Mouse (Mus musculus): ENCODE measurements around the gene Gcnt1. TPM values are rescaled to one million over a fixed set of nuclear protein-coding genes. Genes with fewer than 3 reads are reported as not detected.

Gene Gcnt1
- polyA plus RNA-seq, 1 experiment = 1.9 TPM

DNA sequence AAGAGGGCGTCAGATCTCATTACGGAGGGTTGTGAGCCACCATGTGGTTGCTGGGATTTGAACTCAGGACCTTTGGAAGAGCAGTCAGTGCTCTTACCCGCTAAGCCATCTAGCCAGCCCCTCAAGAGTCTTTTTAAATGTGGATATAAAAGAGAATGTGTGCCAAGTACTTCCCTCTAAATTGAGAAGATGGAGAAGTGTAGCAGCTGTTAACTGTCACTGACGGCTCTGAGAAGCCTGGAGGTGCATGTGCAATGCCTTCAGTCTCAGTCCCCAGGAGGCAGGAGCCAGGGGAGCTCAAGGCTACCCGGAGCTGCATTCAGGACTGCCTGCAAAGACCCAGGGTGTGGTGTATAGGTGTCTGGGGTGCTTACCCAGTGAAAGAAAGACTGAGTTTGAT, 25.3 kb upstream of the Gcnt1 start:
- H3K4me3 ChIP-seq (ENCODE audit: insufficient read depth, low read length) = no peak overlapping the region
- H3K27ac ChIP-seq (ENCODE audit: insufficient read depth, low read length) = no peak overlapping the region
- H3K4me1 ChIP-seq (ENCODE audit: control insufficient read depth, insufficient read depth, low read length) = peaks cover 2% of the 10 kb centered on the region; the same call in 1 of the 2 replicates
- TF ChIP-seq POLR2A (IDR thresholded peaks at IDR 0.05; ENCODE audit: extremely low read depth, insufficient read depth, low read length) (no peak), CTCF (IDR thresholded peaks at IDR 0.05; ENCODE audit: extremely low read depth, insufficient read depth, low read length) (no peak)

GRCm38 (mm10) chr19:17396802-17397201, 24.2 kb upstream of the Gcnt1 start:
- H3K4me3 ChIP-seq (ENCODE audit: insufficient read depth, low read length) = no peak overlapping the region
- peaks cover 2% of the 10 kb centered on the region; the same call in 1 of the 2 replicates for H3K4me1 ChIP-seq (ENCODE audit: control insufficient read depth, insufficient read depth, low read length)
- H3K27ac ChIP-seq (ENCODE audit: insufficient read depth, low read length) = no peak overlapping the region
- TF ChIP-seq CTCF (IDR thresholded peaks at IDR 0.05; ENCODE audit: extremely low read depth, insufficient read depth, low read length) (no peak), POLR2A (IDR thresholded peaks at IDR 0.05; ENCODE audit: extremely low read depth, insufficient read depth, low read length) (no peak)

- Histone ChIP-seq H3K4me3 (ENCODE audit: insufficient read depth, low read length) (peak within 1 kb of the TSS; percentile 88), H3K27ac (ENCODE audit: insufficient read depth, low read length) (peak within 1 kb of the TSS; percentile 61; the same call in 1 of the 2 replicates), H3K4me1 (ENCODE audit: control insufficient read depth, insufficient read depth, low read length) (peaks cover 2% of the 10 kb centered on the region; the same call in 1 of the 2 replicates)
- no peak for TF ChIP-seq CTCF (IDR thresholded peaks at IDR 0.05; ENCODE audit: extremely low read depth, insufficient read depth, low read length)
- TF ChIP-seq POLR2A (IDR thresholded peaks at IDR 0.05; ENCODE audit: extremely low read depth, insufficient read depth, low read length) = peak; percentile 75
These were observed 21.4 kb upstream of the Gcnt1 start, which contains the start of gene Rfk for GRCm38 (mm10) chr19:17393841-17394591. Gene Rfk (plus strand): TSS chr19:17394043.

GRCm38 (mm10) chr19:17392866-17393265, 20.2 kb upstream of the Gcnt1 start:
- Histone ChIP-seq H3K27ac (ENCODE audit: insufficient read depth, low read length) (no peak overlapping the region), H3K4me3 (ENCODE audit: insufficient read depth, low read length) (no peak overlapping the region), H3K4me1 (ENCODE audit: control insufficient read depth, insufficient read depth, low read length) (peaks cover 2% of the 10 kb centered on the region; the same call in 1 of the 2 replicates)
- TF ChIP-seq CTCF (IDR thresholded peaks at IDR 0.05; ENCODE audit: extremely low read depth, insufficient read depth, low read length) (no peak), POLR2A (IDR thresholded peaks at IDR 0.05; ENCODE audit: extremely low read depth, insufficient read depth, low read length) (no peak)

DNA sequence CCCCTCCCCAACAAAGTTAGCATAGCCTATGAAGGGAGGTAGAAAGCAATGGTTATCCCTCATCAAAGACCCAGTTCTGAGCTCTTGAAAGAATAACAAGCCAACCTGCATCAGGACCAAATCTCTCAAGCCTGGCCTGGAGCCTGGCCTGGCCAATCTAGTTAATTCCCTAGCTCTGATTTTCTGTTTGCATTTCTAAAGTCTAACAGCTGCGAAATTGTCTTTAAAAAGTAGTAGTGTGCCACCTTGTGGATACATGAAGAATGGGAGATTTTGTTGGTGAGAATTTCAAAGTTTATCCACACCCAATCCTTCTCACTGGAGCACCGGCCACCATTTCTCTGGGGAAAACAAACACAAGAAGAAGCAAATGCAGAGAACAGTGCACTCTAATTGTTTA, 15.8 kb upstream of the Gcnt1 start:
- peak; percentile 29; the same call in 1 of the 2 replicates for TF ChIP-seq CTCF (IDR thresholded peaks at IDR 0.05; ENCODE audit: extremely low read depth, insufficient read depth, low read length)
- no peak for TF ChIP-seq POLR2A (IDR thresholded peaks at IDR 0.05; ENCODE audit: extremely low read depth, insufficient read depth, low read length)
- Histone ChIP-seq H3K4me3 (ENCODE audit: insufficient read depth, low read length) (no peak overlapping the region), H3K4me1 (ENCODE audit: control insufficient read depth, insufficient read depth, low read length) (no peaks in the 10 kb centered on the region), H3K27ac (ENCODE audit: insufficient read depth, low read length) (no peak overlapping the region)

GRCm38 (mm10) chr19:17386424-17386823, 13.8 kb upstream of the Gcnt1 start:
- no peak for TF ChIP-seq POLR2A (IDR thresholded peaks at IDR 0.05; ENCODE audit: extremely low read depth, insufficient read depth, low read length)
- no peak for TF ChIP-seq CTCF (IDR thresholded peaks at IDR 0.05; ENCODE audit: extremely low read depth, insufficient read depth, low read length)
- no peak overlapping the region for H3K27ac ChIP-seq (ENCODE audit: insufficient read depth, low read length)
- peaks cover 2% of the 10 kb centered on the region; the same call in 1 of the 2 replicates for H3K4me1 ChIP-seq (ENCODE audit: control insufficient read depth, insufficient read depth, low read length)
- H3K4me3 ChIP-seq (ENCODE audit: insufficient read depth, low read length) = no peak overlapping the region

DNA sequence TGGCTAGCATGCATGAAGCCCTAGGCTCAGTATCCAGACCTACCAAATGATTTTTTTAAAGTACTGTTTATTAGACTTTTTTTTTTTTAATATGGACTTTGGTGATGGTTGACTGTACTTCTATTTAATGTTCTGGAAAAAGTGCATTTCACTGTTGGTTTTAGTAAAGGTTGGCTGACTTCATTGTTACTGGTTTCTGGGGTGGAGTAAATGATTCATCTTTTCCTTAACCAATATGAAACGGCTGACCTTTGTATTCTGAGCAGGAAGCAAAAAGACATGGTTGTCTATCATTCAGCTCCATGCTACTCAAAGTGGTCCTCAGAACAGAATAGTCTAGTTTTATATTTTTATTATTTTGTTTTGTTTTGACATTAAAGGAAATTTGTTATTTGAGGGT, 12.8 kb upstream of the Gcnt1 start:
- H3K27ac ChIP-seq (ENCODE audit: insufficient read depth, low read length) = no peak overlapping the region
- H3K4me1 ChIP-seq (ENCODE audit: control insufficient read depth, insufficient read depth, low read length) = peaks cover 2% of the 10 kb centered on the region; the same call in 1 of the 2 replicates
- no peak for TF ChIP-seq CTCF (IDR thresholded peaks at IDR 0.05; ENCODE audit: extremely low read depth, insufficient read depth, low read length)
- no peak for TF ChIP-seq POLR2A (IDR thresholded peaks at IDR 0.05; ENCODE audit: extremely low read depth, insufficient read depth, low read length)
- no peak overlapping the region for H3K4me3 ChIP-seq (ENCODE audit: insufficient read depth, low read length)

- Histone ChIP-seq H3K4me1 (ENCODE audit: control insufficient read depth, insufficient read depth, low read length) (peaks cover 2% of the 10 kb centered on the region; the same call in 1 of the 2 replicates), H3K27ac (ENCODE audit: insufficient read depth, low read length) (no peak overlapping the region), H3K4me3 (ENCODE audit: insufficient read depth, low read length) (no peak overlapping the region)
- TF ChIP-seq CTCF (IDR thresholded peaks at IDR 0.05; ENCODE audit: extremely low read depth, insufficient read depth, low read length) = no peak
- no peak for TF ChIP-seq POLR2A (IDR thresholded peaks at IDR 0.05; ENCODE audit: extremely low read depth, insufficient read depth, low read length)
These were observed 12.4 kb upstream of the Gcnt1 start for GRCm38 (mm10) chr19:17385022-17385421.

- Histone ChIP-seq H3K4me3 (ENCODE audit: insufficient read depth, low read length) (no peak overlapping the region), H3K27ac (ENCODE audit: insufficient read depth, low read length) (no peak overlapping the region), H3K4me1 (ENCODE audit: control insufficient read depth, insufficient read depth, low read length) (peaks cover 2% of the 10 kb centered on the region; the same call in 1 of the 2 replicates)
- TF ChIP-seq POLR2A (IDR thresholded peaks at IDR 0.05; ENCODE audit: extremely low read depth, insufficient read depth, low read length) (no peak), CTCF (IDR thresholded peaks at IDR 0.05; ENCODE audit: extremely low read depth, insufficient read depth, low read length) (no peak)
These were observed 10.3 kb upstream of the Gcnt1 start for GRCm38 (mm10) chr19:17382807-17383397.
